Mouse (Mus musculus) left cerebral cortex, postnatal 14 days (tissue): ENCODE measurements around the gene Tex50. TPM values are rescaled to one million over a fixed set of nuclear protein-coding genes. Genes with fewer than 3 reads are reported as not detected.
"Not testable (repeated sequence)": the region's sequence is repeated elsewhere in the genome, so short reads cannot be mapped to it uniquely, and the experiment has no call there.

Source experiments
- DNase-seq, 2 experiments: peaks; one replicate each; pipeline ENCODE4 v3.0.0; 2021 to 2022; ENCODE audit warnings: low spot score in 2 of 2, mixed read lengths in 1 of 2
- intact Hi-C: fragments of 180-260 bp; cut with DNase I; formaldehyde crosslinking; loops from one replicate; pipeline ENCODE4 v1.15.1; 2025
- long read RNA-seq, 2 experiments: library from polyadenylated mRNA; stranded (forward); transcript quantifications; one replicate each; pipeline ENCODE4 v2.0.0; 2021
- total RNA-seq, 2 experiments: library from RNA; stranded (reverse); gene quantifications; 2 replicates each; pipeline ENCODE4 v1.2.3; 2021

Tex50 gene
- not detected for total RNA-seq
- long read RNA-seq, experiment 1, partial matches to known transcripts = 0 of 1 reads
- long read RNA-seq, experiment 1, other reads (novel, unspliced or antisense) = 1 of 1 reads
- long read RNA-seq, experiment 2, partial matches to known transcripts = 0 of 1 reads
- long read RNA-seq, experiment 2, other reads (novel, unspliced or antisense) = 1 of 1 reads

- DNase-seq = no peak
- intact Hi-C loops = no loop called here
Observed at GRCm38 (mm10) chr1:161159214-161159613, at the start of gene Tex50. Gene Tex50, minus strand, starts transcription at chr1:161159314.

GRCm38 (mm10) chr1:161199856-161200255 is 40.7 kb upstream of the Tex50 start:
- intact Hi-C loops = loop anchor here (10.0 kb wide), 1 partner anchor 225 kb away; the partner anchor contains the start of gene Serpinc1
- DNase-seq = no peak

- intact Hi-C loops = loop anchor here (10.0 kb wide), 1 partner anchor 222 kb away; the partner anchor contains the start of gene Serpinc1
- not testable (repeated sequence) for DNase-seq
Observed at GRCm38 (mm10) chr1:161196364-161196763, 37.2 kb upstream of the Tex50 start.

- intact Hi-C loops = loop anchor here (10.0 kb wide), 1 partner anchor 221 kb away; the partner anchor contains the start of gene Serpinc1
- DNase-seq = peak; percentile 86 to 92
Observed at GRCm38 (mm10) chr1:161195541-161196351, 36.6 kb upstream of the Tex50 start.

GRCm38 (mm10) chr1:161190253-161190910 is 31.3 kb upstream of the Tex50 start:
- intact Hi-C loops = loop anchor here (10.0 kb wide), 1 partner anchor 216 kb away; the partner anchor contains the start of gene Serpinc1
- no peak for DNase-seq

GRCm38 (mm10) chr1:161185431-161185830 is 26.3 kb upstream of the Tex50 start:
- intact Hi-C loops = no loop called here
- DNase-seq = no peak

GRCm38 (mm10) chr1:161183677-161184076 is 24.6 kb upstream of the Tex50 start:
- intact Hi-C loops = no loop called here
- DNase-seq = no peak

- no peak for DNase-seq
- intact Hi-C loops = no loop called here
Observed at GRCm38 (mm10) chr1:161182386-161182785, 23.3 kb upstream of the Tex50 start.

GRCm38 (mm10) chr1:161180674-161181073 is 21.6 kb upstream of the Tex50 start:
- peak; percentile 36 to 37 for DNase-seq
- intact Hi-C loops = no loop called here

GRCm38 (mm10) chr1:161170651-161171050 is 11.5 kb upstream of the Tex50 start:
- intact Hi-C loops = no loop called here
- peak; percentile 67 to 73 for DNase-seq

GRCm38 (mm10) chr1:161160266-161160665 is 1.2 kb upstream of the Tex50 start:
- intact Hi-C loops = no loop called here
- no peak for DNase-seq

- intact Hi-C loops = no loop called here
- no peak for DNase-seq
Observed at GRCm38 (mm10) chr1:161156546-161156945, 2.6 kb downstream of the Tex50 start.

- DNase-seq = no peak
Observed at GRCm38 (mm10) chr1:161151098-161151497, 8.0 kb downstream of the Tex50 start.

GRCm38 (mm10) chr1:161147888-161148287 is 11.2 kb downstream of the Tex50 start:
- DNase-seq = no peak
- intact Hi-C loops = no loop called here

More at GRCm38 (mm10) chr1:161151098-161151497, 8.0 kb downstream of the Tex50 start:
- intact Hi-C loops = no loop called here

GRCm38 (mm10) chr1:161145611-161146010 is 13.5 kb downstream of the Tex50 start:
- peak; percentile 6 to 13 for DNase-seq
- intact Hi-C loops = not testable (repeated sequence)

- peak; percentile 6 to 62 for DNase-seq
- intact Hi-C loops = no loop called here
Observed at GRCm38 (mm10) chr1:161143216-161143615, 15.9 kb downstream of the Tex50 start.

- peak; percentile 34 to 62 for DNase-seq
- intact Hi-C loops = no loop called here
Observed at GRCm38 (mm10) chr1:161142531-161143159, 16.5 kb downstream of the Tex50 start, which contains the start of gene Ankrd45. Gene Ankrd45, plus strand, starts transcription at chr1:161142691.

GRCm38 (mm10) chr1:161140026-161140762 is 18.9 kb downstream of the Tex50 start:
- intact Hi-C loops = no loop called here
- DNase-seq = no peak

GRCm38 (mm10) chr1:161139496-161139895 is 19.6 kb downstream of the Tex50 start:
- intact Hi-C loops = no loop called here

More at GRCm38 (mm10) chr1:161139496-161139895, 19.6 kb downstream of the Tex50 start:
- DNase-seq = no peak
